In the genomic region with DNA sequence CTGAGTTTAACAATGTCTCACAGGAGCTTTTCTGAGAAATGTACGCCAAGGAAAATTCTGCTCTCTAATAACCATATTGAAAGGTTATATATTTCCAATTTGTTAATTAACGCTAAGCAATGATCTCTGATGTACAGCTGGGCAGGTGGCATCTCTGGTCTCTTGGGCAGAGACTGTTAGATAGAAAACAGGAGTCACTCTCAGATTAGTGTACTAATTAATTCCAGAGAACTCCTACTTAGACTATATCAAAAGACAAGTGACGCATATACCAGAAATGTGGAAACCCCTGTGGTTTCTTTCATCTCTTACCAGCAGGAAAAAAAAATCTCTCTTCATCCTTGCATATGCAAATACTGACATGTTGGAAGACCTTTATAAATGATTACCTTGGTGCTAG, we compare ENCODE assay signal across 21 mouse cellular contexts.
"Had no signal": no experiment of that assay in that cellular context is flagged by ENCODE, and none has a peak within 500 bp of the region (broad histone marks: within the 10 kb centered on the region; RNA-seq: fewer than 3 reads in every experiment).

No protein-coding gene starts in this region.

- ATAC-seq: liver, postnatal 0 days; lung, postnatal 0 days had no signal

- H3K27me3 ChIP-seq: liver, embryonic 13.5 days; liver, embryonic 15.5 days; lung, embryonic 15.5 days; megakaryocyte, embryonic 14.5 days; neural tube, embryonic 13.5 days; neural tube, embryonic 15.5 days had no signal

- H3K4me2 ChIP-seq: liver, embryonic 13.5 days; liver, embryonic 15.5 days; lung, embryonic 15.5 days; neural tube, embryonic 13.5 days; neural tube, embryonic 15.5 days had no signal

- H3K36me3 ChIP-seq: liver, embryonic 13.5 days; liver, embryonic 15.5 days; lung, embryonic 15.5 days; neural tube, embryonic 13.5 days; neural tube, embryonic 15.5 days had no signal

- H3K9me3 ChIP-seq: liver, embryonic 13.5 days; liver, embryonic 15.5 days; lung, embryonic 15.5 days; neural tube, embryonic 13.5 days; neural tube, embryonic 15.5 days had no signal

- H3K27ac ChIP-seq: liver, embryonic 13.5 days; liver, embryonic 15.5 days; lung, embryonic 15.5 days; macrophage; neural tube, embryonic 13.5 days; neural tube, embryonic 15.5 days had no signal

- H3K4me1 ChIP-seq: liver, embryonic 13.5 days; liver, embryonic 15.5 days; lung, embryonic 15.5 days; megakaryocyte, embryonic 14.5 days; neural tube, embryonic 15.5 days had no signal

- H3K4me3 ChIP-seq: liver, embryonic 13.5 days; liver, embryonic 15.5 days; lung, embryonic 15.5 days; megakaryocyte, embryonic 14.5 days; myocyte; neural tube, embryonic 13.5 days; neural tube, embryonic 15.5 days had no signal

- H3K9ac ChIP-seq: liver, embryonic 13.5 days; liver, embryonic 15.5 days; liver, postnatal 0 days; lung, embryonic 15.5 days; neural tube, embryonic 13.5 days; neural tube, embryonic 15.5 days had no signal

- DNase-seq: liver, embryonic 13.5 days; liver, postnatal 0 days; lung, adult 2 months; lung, postnatal 14 days; lung, postnatal 36 days; retina, postnatal 1 day; right cerebral cortex, adult 18-20 months; right cerebral cortex, postnatal 25 days; right cerebral cortex, postnatal 4 days; spleen, adult 18-20 months; thymus, adult 18-20 months; thymus, postnatal 14 days; thymus, postnatal 36 days had no signal
